Mouse (Mus musculus): ENCODE measurements around the gene Txndc15.

DNA sequence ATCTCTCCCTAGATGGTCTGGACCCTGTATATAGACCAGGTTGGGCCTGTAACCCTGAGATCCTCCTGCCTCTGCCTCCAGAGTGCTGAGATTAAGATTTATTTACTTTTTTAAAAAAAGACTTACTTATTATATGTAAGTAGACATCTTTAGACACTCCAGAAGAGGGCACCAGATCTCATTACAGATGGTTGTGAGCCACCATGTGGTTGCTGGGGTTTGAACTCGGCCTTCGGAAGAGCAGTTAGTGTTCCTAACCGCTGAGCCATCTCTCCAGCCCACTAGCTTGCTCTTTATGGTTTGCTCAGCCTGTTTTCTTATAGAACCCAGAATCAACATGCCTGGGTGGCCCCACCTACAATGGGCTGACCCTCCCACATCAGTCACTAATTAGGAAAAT lies 1.6 kb upstream of the Txndc15 start:
- no peak for TF ChIP-seq CTCF (IDR thresholded peaks at IDR 0.05; ENCODE audit: insufficient read depth, low read depth, low read length)
- TF ChIP-seq POLR2A (IDR thresholded peaks at IDR 0.05; ENCODE audit: insufficient read depth, low read depth, low read length), result no peak
